Mouse (Mus musculus) myocyte (in vitro differentiated cells): ENCODE results near the gene Aco2. TPM values are rescaled to one million over a fixed set of nuclear protein-coding genes. Genes with fewer than 3 reads are reported as not detected.
A peak's percentile ranks its signal among the peaks of the same experiment; 100 is the strongest.

Experiments
- H3K27me3 ChIP-seq: one replicate; pipeline ENCODE4 v1.6.1; 2011; ENCODE audit not compliant: control insufficient read depth, insufficient read depth, insufficient read length
- H3K36me3 ChIP-seq: one replicate; pipeline ENCODE4 v1.6.1; 2011; ENCODE audit not compliant: control insufficient read depth, insufficient read depth
- H3K4me2 ChIP-seq: one replicate; pipeline ENCODE4 v1.6.1; 2011; ENCODE audit warnings: low read depth, control low read depth
- H3K4me3 ChIP-seq: one replicate; pipeline ENCODE4 v1.5.1; 2011; ENCODE audit warnings: mild to moderate bottlenecking, control low read depth, moderate library complexity
- H3K79me2 ChIP-seq: one replicate; pipeline ENCODE4 v1.6.1; 2011; ENCODE audit not compliant: control insufficient read depth, insufficient read depth
- H3ac ChIP-seq: one replicate; pipeline ENCODE4 v1.6.1; 2011; ENCODE audit not compliant: control insufficient read depth, insufficient read length
- CEBPB ChIP-seq: IDR thresholded peaks from 2 replicates; pipeline ENCODE4 v1.6.1; 2011; ENCODE audit warnings: mild to moderate bottlenecking, moderate library complexity; ENCODE audit not compliant: poor library complexity, insufficient read depth, severe bottlenecking
- E2F4 ChIP-seq: IDR thresholded peaks from one replicate; pipeline ENCODE4 v1.6.1; 2011; ENCODE audit warnings: mild to moderate bottlenecking, control low read depth, moderate library complexity; ENCODE audit not compliant: insufficient read depth
- MAX ChIP-seq: IDR thresholded peaks from one replicate; pipeline ENCODE4 v1.6.1; 2011; ENCODE audit warnings: low read depth, mild to moderate bottlenecking, control low read depth
- MYOD1 ChIP-seq, 3 experiments: IDR thresholded peaks; one replicate each; pipeline ENCODE4 v1.6.1; 2011; ENCODE audit warnings: control low read depth in 2 of 3, low read depth in 2 of 3, mild to moderate bottlenecking in 2 of 3, moderate library complexity in 1 of 3; ENCODE audit not compliant: insufficient read length in 2 of 3, control insufficient read depth in 1 of 3
- MYOG ChIP-seq, 3 experiments: IDR thresholded peaks; one replicate each; pipeline ENCODE4 v1.6.1; 2011; ENCODE audit warnings: control low read depth in 2 of 3, low read depth in 2 of 3, mild to moderate bottlenecking in 2 of 3; ENCODE audit not compliant: insufficient read length in 2 of 3, control insufficient read depth in 1 of 3, insufficient read depth in 1 of 3
- POLR2A ChIP-seq: IDR thresholded peaks from one replicate; pipeline ENCODE4 v1.6.1; 2011; ENCODE audit warnings: low read depth, mild to moderate bottlenecking, control low read depth, moderate library complexity; ENCODE audit not compliant: insufficient read length
- POLR2AphosphoS2 ChIP-seq: IDR thresholded peaks from one replicate; pipeline ENCODE4 v1.6.1; 2011; ENCODE audit warnings: low read depth, control low read depth; ENCODE audit not compliant: insufficient read length
- REST ChIP-seq: IDR thresholded peaks from one replicate; pipeline ENCODE4 v1.6.1; 2011; ENCODE audit warnings: mild to moderate bottlenecking, control low read depth, moderate library complexity; ENCODE audit not compliant: insufficient read depth, insufficient read length
- SRF ChIP-seq: IDR thresholded peaks from one replicate; pipeline ENCODE4 v1.6.1; 2011; ENCODE audit warnings: low read depth; ENCODE audit not compliant: control insufficient read depth, insufficient read length
- TCF12 ChIP-seq: IDR thresholded peaks from one replicate; pipeline ENCODE4 v1.6.1; 2011; ENCODE audit warnings: mild to moderate bottlenecking, control low read depth; ENCODE audit not compliant: poor library complexity, insufficient read depth, severe bottlenecking
- TCF3 ChIP-seq: IDR thresholded peaks from one replicate; pipeline ENCODE4 v1.6.1; 2011; ENCODE audit warnings: low read depth, control low read depth; ENCODE audit not compliant: insufficient read length
- USF1 ChIP-seq: IDR thresholded peaks from one replicate; pipeline ENCODE4 v1.6.1; 2011; ENCODE audit warnings: low read depth, mild to moderate bottlenecking, control low read depth, moderate library complexity
- polyA plus RNA-seq: library from polyadenylated mRNA; unstranded; fragments of >200 nt; fragmentation: generic; extraction: Trizol; gene quantifications from one replicate; pipeline ENCODE4 v1.2.1, GENCODE M21; 2012; ENCODE audit warnings: missing spikeins

Aco2 gene
- polyA plus RNA-seq, 1 experiment, result 666 TPM

GRCm38 (mm10) chr15:81829208-81829580 lies 42.9 kb upstream of the Aco2 start:
- no peak for TF ChIP-seq E2F4
- no peak for TF ChIP-seq USF1
- TF ChIP-seq POLR2A, result no peak
- TF ChIP-seq TCF3, result peak; percentile 48
- no peak for TF ChIP-seq CEBPB
- TF ChIP-seq TCF12, result peak; percentile 9
- TF ChIP-seq MYOD1 (IDR thresholded peaks at IDR 0.05; ENCODE audit: control insufficient read depth in 1 of 3, insufficient read length in 2 of 3, low read depth in 2 of 3), result peak; percentile 47 to 94 (median 72)
- TF ChIP-seq MYOG (IDR thresholded peaks at IDR 0.05; ENCODE audit: control insufficient read depth in 1 of 3, insufficient read depth in 1 of 3, insufficient read length in 2 of 3, low read depth in 2 of 3), result peak in 2 of 3 experiments; percentile 85 to 86
- no peak for TF ChIP-seq SRF
- no peak for TF ChIP-seq POLR2AphosphoS2
- TF ChIP-seq REST, result no peak
- no peak for TF ChIP-seq MAX

GRCm38 (mm10) chr15:81830530-81830929 lies 41.6 kb upstream of the Aco2 start:
- Histone ChIP-seq H3K4me3 (no peak overlapping the region), H3K4me2 (no peak overlapping the region), H3ac (no peak overlapping the region), H3K36me3 (peaks cover 6% of the 10 kb centered on the region), H3K27me3 (no peaks in the 10 kb centered on the region), H3K79me2 (no peaks in the 10 kb centered on the region)
- TF ChIP-seq TCF12, result no peak
- no peak for TF ChIP-seq E2F4
- TF ChIP-seq POLR2AphosphoS2, result no peak
- TF ChIP-seq MYOD1 (IDR thresholded peaks at IDR 0.05; ENCODE audit: control insufficient read depth in 1 of 3, insufficient read length in 2 of 3, low read depth in 2 of 3), result no peak
- TF ChIP-seq REST, result no peak
- no peak for TF ChIP-seq POLR2A
- no peak for TF ChIP-seq TCF3
- TF ChIP-seq CEBPB, result no peak
- no peak for TF ChIP-seq SRF
- TF ChIP-seq MAX, result no peak

More at GRCm38 (mm10) chr15:81829208-81829580, 42.9 kb upstream of the Aco2 start:
- H3ac ChIP-seq, result no peak overlapping the region
- H3K27me3 ChIP-seq, result no peaks in the 10 kb centered on the region
- H3K4me3 ChIP-seq, result no peak overlapping the region
- H3K36me3 ChIP-seq, result peaks cover 9% of the 10 kb centered on the region
- H3K79me2 ChIP-seq, result no peaks in the 10 kb centered on the region
- no peak overlapping the region for H3K4me2 ChIP-seq

GRCm38 (mm10) chr15:81831136-81831825 lies 40.8 kb upstream of the Aco2 start:
- H3K79me2 ChIP-seq, result no peaks in the 10 kb centered on the region
- peak overlapping the region; percentile 45 for H3K4me2 ChIP-seq
- no peak overlapping the region for H3ac ChIP-seq
- no peaks in the 10 kb centered on the region for H3K27me3 ChIP-seq
- no peak overlapping the region for H3K4me3 ChIP-seq
- TF ChIP-seq POLR2A (no peak), TCF3 (peak; percentile 82), E2F4 (no peak), MYOG (IDR thresholded peaks at IDR 0.05; ENCODE audit: control insufficient read depth in 1 of 3, insufficient read depth in 1 of 3, insufficient read length in 2 of 3, low read depth in 2 of 3) (peak; percentile 97 to 99 (median 98)), MYOD1 (IDR thresholded peaks at IDR 0.05; ENCODE audit: control insufficient read depth in 1 of 3, insufficient read length in 2 of 3, low read depth in 2 of 3) (peak; percentile 93 to 97 (median 97)), POLR2AphosphoS2 (no peak), MAX (no peak), TCF12 (peak; percentile 87)
- peaks cover 4% of the 10 kb centered on the region for H3K36me3 ChIP-seq

- no peak overlapping the region for H3ac ChIP-seq
- H3K4me2 ChIP-seq, result no peak overlapping the region
- H3K27me3 ChIP-seq, result no peaks in the 10 kb centered on the region
- H3K79me2 ChIP-seq, result no peaks in the 10 kb centered on the region
- no peak overlapping the region for H3K4me3 ChIP-seq
- H3K36me3 ChIP-seq, result peaks cover under 1% of the 10 kb centered on the region
- TF ChIP-seq CEBPB, result no peak
- TF ChIP-seq TCF12, result no peak
- no peak for TF ChIP-seq POLR2A
- TF ChIP-seq E2F4, result no peak
- TF ChIP-seq USF1, result no peak
- TF ChIP-seq POLR2AphosphoS2, result no peak
- no peak for TF ChIP-seq MYOG (IDR thresholded peaks at IDR 0.05; ENCODE audit: control insufficient read depth in 1 of 3, insufficient read depth in 1 of 3, insufficient read length in 2 of 3, low read depth in 2 of 3)
Measured at GRCm38 (mm10) chr15:81832219-81832618, 39.9 kb upstream of the Aco2 start.

GRCm38 (mm10) chr15:81833481-81833880 lies 38.6 kb upstream of the Aco2 start:
- no peak overlapping the region for H3K4me2 ChIP-seq
- H3K27me3 ChIP-seq, result no peaks in the 10 kb centered on the region
- no peak for TF ChIP-seq TCF3
- no peak for TF ChIP-seq POLR2AphosphoS2
- TF ChIP-seq REST, result no peak
- TF ChIP-seq SRF, result no peak
- TF ChIP-seq POLR2A, result no peak
- TF ChIP-seq CEBPB, result no peak
- no peak for TF ChIP-seq MYOD1 (IDR thresholded peaks at IDR 0.05; ENCODE audit: control insufficient read depth in 1 of 3, insufficient read length in 2 of 3, low read depth in 2 of 3)
- no peak overlapping the region for H3ac ChIP-seq
- H3K79me2 ChIP-seq, result no peaks in the 10 kb centered on the region
- H3K4me3 ChIP-seq, result no peak overlapping the region
- H3K36me3 ChIP-seq, result no peaks in the 10 kb centered on the region
